Mouse (Mus musculus) midbrain, postnatal 0 days (tissue): ENCODE measurements at regions not wholly inside any gene's neighbourhood (a gene's known extent, or its start where the extent isn't known, plus 50 kb on each side); places are given as distances from the start of the nearest gene placed in this dataset.

Experiments
- ATAC-seq: fragments of 200-750 bp; cut with Nextera tagmentation; 2 replicates; pipeline ENCODE4 v1.8.0; 2017; ENCODE audit warnings: moderate number of reproducible peaks, mild to moderate bottlenecking, moderate TSS enrichment, moderate library complexity; ENCODE audit not compliant: low FRiP score
- DNase-seq: peaks from one replicate; pipeline ENCODE4 v3.0.0-alpha.2; 2015; ENCODE audit warnings: low spot score
- H3K27ac ChIP-seq: fragments of 300-500 bp; sonication (generic); 2 replicates; pipeline ENCODE4 v1.5.1; 2014; ENCODE audit warnings: low read depth, mild to moderate bottlenecking, low read length, mixed read lengths
- H3K27me3 ChIP-seq: fragments of 300-500 bp; sonication (generic); 2 replicates; pipeline ENCODE4 v1.6.1; 2014; ENCODE audit warnings: low read length, control low read depth, mixed read lengths; ENCODE audit not compliant: insufficient read depth
- H3K36me3 ChIP-seq: fragments of 300-500 bp; sonication (generic); 2 replicates; pipeline ENCODE4 v1.6.1; 2014; ENCODE audit warnings: low read length, control low read depth, mixed read lengths; ENCODE audit not compliant: insufficient read depth
- H3K4me1 ChIP-seq: fragments of 300-500 bp; sonication (generic); 2 replicates; pipeline ENCODE4 v1.6.1; 2014; ENCODE audit warnings: mild to moderate bottlenecking, control low read depth, antibody characterized with exemption, low read length, mixed read lengths; ENCODE audit not compliant: insufficient read depth
- H3K4me2 ChIP-seq: fragments of 300-500 bp; sonication (generic); 2 replicates; pipeline ENCODE4 v1.6.1; 2014; ENCODE audit warnings: low read depth, mild to moderate bottlenecking, low read length, mixed read lengths; ENCODE audit not compliant: poor library complexity, severe bottlenecking
- H3K4me3 ChIP-seq: fragments of 300-500 bp; sonication (generic); 2 replicates; pipeline ENCODE4 v1.5.1; 2014; ENCODE audit warnings: low read depth, mild to moderate bottlenecking, low read length, moderate library complexity
- H3K9ac ChIP-seq: fragments of 300-500 bp; sonication (generic); replicated peaks from 2 replicates; pipeline ENCODE4 v1.6.1; 2014; ENCODE audit warnings: mild to moderate bottlenecking, low read length, moderate library complexity, mixed read lengths; ENCODE audit not compliant: poor library complexity, severe bottlenecking
- H3K9me3 ChIP-seq: fragments of 300-500 bp; sonication (generic); 2 replicates; pipeline ENCODE4 v1.6.1; 2016; ENCODE audit warnings: low read length, control low read depth
- CTCF ChIP-seq: IDR thresholded peaks from 2 replicates; pipeline ENCODE4 v1.5.1; 2016; ENCODE audit warnings: antibody characterized with exemption, mild to moderate bottlenecking
- WGBS: fragments of 180-500 bp; shearing (Covaris S2); extraction: QIAGEN DNeasy Blood & Tissue Kit; methylation state at CpG from one replicate; pipeline ENCODE4 v1.1.7; 2014; 5-methylcytosine and 5-hydroxymethylcytosine counted together

DNA sequence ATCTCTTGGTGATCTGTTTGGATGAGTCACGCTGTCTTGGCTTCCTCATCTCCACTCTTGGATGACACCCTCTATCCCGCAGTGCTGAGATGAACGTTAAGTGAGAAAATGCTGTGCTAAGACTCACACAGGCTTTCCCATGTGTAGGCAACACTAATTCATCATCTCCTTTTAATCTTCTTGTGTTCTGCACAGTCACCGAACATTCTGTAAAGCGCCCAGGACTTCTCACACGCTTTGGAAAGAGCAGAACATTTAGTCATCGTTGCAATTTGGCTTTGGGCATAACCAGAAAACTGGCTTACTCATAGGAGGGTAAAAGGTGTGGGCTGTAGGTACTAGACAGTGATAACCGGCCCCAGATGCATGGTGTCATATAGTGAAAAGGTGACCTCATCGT is 94.9 kb downstream of the Plppr4 start:
- H3K4me2 ChIP-seq, result no peak overlapping the region
- no peak for TF ChIP-seq CTCF
- no peak overlapping the region for H3K4me3 ChIP-seq
- no peaks in the 10 kb centered on the region for H3K36me3 ChIP-seq
- no peak overlapping the region for H3K27ac ChIP-seq
- WGBS, result 94% methylated on average over 9 of the region's 9 CpGs
- ATAC-seq (no peak), DNase-seq (no peak)
- H3K27me3 ChIP-seq, result no peaks in the 10 kb centered on the region
- no peak overlapping the region for H3K9ac ChIP-seq
- H3K9me3 ChIP-seq, result no peaks in the 10 kb centered on the region
- H3K4me1 ChIP-seq, result no peaks in the 10 kb centered on the region

DNA sequence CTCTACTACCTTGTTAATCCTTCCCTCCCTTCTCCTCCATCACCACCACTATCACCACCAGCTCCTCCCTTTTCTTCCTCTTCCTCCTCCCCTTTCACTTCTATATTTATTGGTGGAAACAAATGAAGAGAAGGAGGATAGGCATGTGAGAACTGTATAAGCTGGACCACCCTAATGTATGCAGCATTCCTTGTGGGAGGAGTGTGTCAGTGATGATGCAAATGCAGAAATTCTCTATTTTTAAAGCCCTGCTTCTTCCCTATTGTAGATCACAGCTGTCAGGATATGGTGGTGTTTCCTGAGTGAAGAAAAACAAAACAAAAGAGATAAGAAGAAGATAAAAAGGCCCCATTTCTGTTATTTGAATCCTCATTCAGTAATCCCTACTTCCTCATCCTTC is 112.8 kb downstream of the Plppr4 start:
- DNase-seq (no peak), ATAC-seq (no peak)
- H3K36me3 ChIP-seq, result no peaks in the 10 kb centered on the region
- H3K27ac ChIP-seq, result no peak overlapping the region
- no peak overlapping the region for H3K4me2 ChIP-seq
- no peak overlapping the region for H3K9ac ChIP-seq
- no peaks in the 10 kb centered on the region for H3K9me3 ChIP-seq
- no peak overlapping the region for H3K4me3 ChIP-seq
- no peaks in the 10 kb centered on the region for H3K4me1 ChIP-seq
- H3K27me3 ChIP-seq, result no peaks in the 10 kb centered on the region
- TF ChIP-seq CTCF, result no peak

DNA sequence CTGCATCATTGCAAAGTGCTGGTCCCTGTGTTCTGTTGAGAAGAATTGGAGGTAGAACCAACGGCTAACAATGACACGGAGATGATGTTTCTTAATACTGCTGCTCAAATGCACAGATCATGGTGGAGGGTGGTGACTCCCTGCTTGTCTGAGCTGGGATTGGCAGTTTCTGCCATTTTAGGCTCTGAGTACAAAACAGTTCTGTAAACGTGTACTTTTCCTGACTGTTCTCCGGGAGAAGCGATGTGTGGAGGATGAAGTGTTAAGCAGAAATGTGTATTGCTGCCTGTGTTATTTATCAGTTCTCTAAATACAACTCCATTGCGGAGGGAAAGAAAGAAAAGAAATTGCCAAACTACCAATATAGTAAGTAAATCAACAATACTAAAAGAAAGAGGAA is 118.9 kb downstream of the Plppr4 start:
- Histone ChIP-seq H3K4me3 (no peak overlapping the region), H3K4me2 (no peak overlapping the region), H3K36me3 (no peaks in the 10 kb centered on the region), H3K27me3 (no peaks in the 10 kb centered on the region), H3K4me1 (no peaks in the 10 kb centered on the region), H3K9me3 (0 out of 2 replicates have a peak, but pooled peaks cover 2% of the 10 kb centered on the region), H3K27ac (no peak overlapping the region), H3K9ac (no peak overlapping the region)
- DNase-seq (no peak), ATAC-seq (no peak)
- WGBS, result 90% methylated on average over 6 of the region's 6 CpGs
- no peak for TF ChIP-seq CTCF

DNA sequence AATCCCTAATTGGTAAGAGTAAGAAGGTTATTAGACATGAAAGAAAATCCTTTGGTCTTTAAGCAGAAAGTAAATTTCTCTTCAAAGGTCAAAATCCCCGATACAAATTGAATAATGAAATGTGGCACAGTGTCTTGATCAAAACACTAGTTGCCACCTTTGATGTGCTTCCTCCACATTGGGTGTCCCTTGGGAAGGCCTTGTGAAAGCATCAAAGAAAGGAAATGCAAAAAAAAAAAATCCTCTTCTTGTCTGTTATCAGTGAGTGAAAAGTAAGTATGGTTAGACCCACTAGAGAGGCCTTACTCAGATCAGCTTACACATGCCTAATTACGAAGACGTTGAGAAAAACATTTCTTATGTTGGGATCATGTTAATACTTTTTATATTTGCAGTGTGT is 134.1 kb downstream of the Plppr4 start:
- H3K4me1 ChIP-seq, result no peaks in the 10 kb centered on the region
- TF ChIP-seq CTCF, result no peak
- ATAC-seq, result 0 out of 2 replicates have a peak, but pooled peaks have one; percentile 41
- no peak overlapping the region for H3K4me3 ChIP-seq
- no peaks in the 10 kb centered on the region for H3K36me3 ChIP-seq
- no peaks in the 10 kb centered on the region for H3K9me3 ChIP-seq
- H3K4me2 ChIP-seq, result no peak overlapping the region
- no peak for DNase-seq
- WGBS, result 64% methylated on average over 3 of the region's 3 CpGs
- H3K9ac ChIP-seq, result no peak overlapping the region
- H3K27ac ChIP-seq, result no peak overlapping the region
- no peaks in the 10 kb centered on the region for H3K27me3 ChIP-seq

DNA sequence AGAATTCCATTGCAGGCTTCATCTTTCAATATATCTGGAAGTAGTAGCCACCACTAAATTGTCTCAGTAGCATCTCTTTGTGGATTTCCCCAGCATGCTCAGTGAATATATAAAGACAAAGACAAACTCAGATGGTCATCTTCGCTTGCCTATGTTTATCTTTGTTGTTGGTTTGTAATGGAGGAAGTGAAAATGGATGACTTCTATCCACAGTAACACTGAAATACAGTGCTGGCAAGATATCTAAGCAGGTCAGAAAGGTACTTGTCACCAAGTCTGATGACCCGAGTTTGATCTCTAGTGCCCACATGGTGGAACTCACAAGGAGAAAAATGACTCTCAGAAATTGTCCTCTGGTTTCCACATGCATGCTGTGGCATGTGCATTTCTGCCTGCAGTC is 135.6 kb downstream of the Plppr4 start:
- no peak for TF ChIP-seq CTCF
- no peaks in the 10 kb centered on the region for H3K9me3 ChIP-seq
- DNase-seq (no peak), ATAC-seq (no peak)
- no peak overlapping the region for H3K9ac ChIP-seq
- H3K27ac ChIP-seq, result no peak overlapping the region
- WGBS, result 81% methylated on average over 2 of the region's 2 CpGs
- H3K4me1 ChIP-seq, result no peaks in the 10 kb centered on the region
- no peak overlapping the region for H3K4me3 ChIP-seq
- H3K4me2 ChIP-seq, result no peak overlapping the region
- H3K27me3 ChIP-seq, result no peaks in the 10 kb centered on the region
- H3K36me3 ChIP-seq, result no peaks in the 10 kb centered on the region

DNA sequence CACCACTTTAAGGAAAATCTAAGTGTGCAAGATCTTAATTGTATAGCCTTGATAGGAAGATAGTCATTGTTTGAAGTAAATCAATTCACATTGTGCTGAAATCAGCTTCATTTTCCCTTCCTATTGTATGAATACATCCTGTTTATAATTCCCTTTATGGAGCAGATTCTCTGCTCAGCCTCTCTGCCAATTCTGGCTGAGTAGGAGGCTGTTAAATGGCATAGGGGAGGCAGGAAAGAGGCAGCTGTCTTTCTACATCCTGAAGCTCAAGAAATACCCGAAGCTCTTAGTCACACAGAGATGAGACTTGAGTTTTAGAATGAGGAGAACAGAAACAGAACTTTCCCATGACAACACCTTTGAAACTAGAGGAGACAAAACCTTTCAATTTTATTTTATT is 142.7 kb downstream of the Plppr4 start:
- ATAC-seq (no peak), DNase-seq (no peak)
- Histone ChIP-seq H3K4me3 (no peak overlapping the region), H3K4me2 (no peak overlapping the region), H3K9me3 (no peaks in the 10 kb centered on the region), H3K27me3 (no peaks in the 10 kb centered on the region), H3K36me3 (no peaks in the 10 kb centered on the region), H3K9ac (no peak overlapping the region), H3K4me1 (no peaks in the 10 kb centered on the region), H3K27ac (no peak overlapping the region)
- WGBS, result 39% methylated on average over 1 of the region's 1 CpGs
- TF ChIP-seq CTCF, result no peak

DNA sequence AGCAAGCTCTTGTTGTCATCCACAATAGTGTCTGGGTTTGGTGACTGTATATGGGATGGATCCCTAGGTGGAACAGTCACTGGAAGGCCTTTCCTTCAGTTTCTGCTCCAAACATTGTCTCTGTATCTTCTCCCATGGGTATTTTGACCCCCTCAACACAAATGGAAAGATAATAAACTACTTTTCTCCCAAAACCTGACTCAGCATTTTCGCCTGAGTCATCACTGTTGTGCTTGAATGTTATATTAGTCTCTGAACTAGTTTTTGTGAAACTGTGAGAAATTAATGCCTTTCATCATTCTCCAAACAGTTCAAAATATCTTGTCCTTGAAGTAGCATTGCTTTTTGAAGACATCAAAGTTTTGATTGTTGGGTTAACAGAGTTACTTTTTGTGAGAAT is 168.8 kb downstream of the Plppr4 start:
- H3K4me3 ChIP-seq, result no peak overlapping the region
- no peaks in the 10 kb centered on the region for H3K9me3 ChIP-seq
- H3K4me2 ChIP-seq, result no peak overlapping the region
- H3K4me1 ChIP-seq, result no peaks in the 10 kb centered on the region
- H3K9ac ChIP-seq, result no peak overlapping the region
- H3K27me3 ChIP-seq, result no peaks in the 10 kb centered on the region
- no peak for DNase-seq
- WGBS, result 78% methylated on average over 1 of the region's 1 CpGs
- TF ChIP-seq CTCF, result no peak
- H3K36me3 ChIP-seq, result no peaks in the 10 kb centered on the region
- ATAC-seq, result no peak
- no peak overlapping the region for H3K27ac ChIP-seq
